Mouse (Mus musculus): Measurements from ENCODE around the gene Scamp1. TPM values are rescaled to one million over a fixed set of nuclear protein-coding genes. Genes with fewer than 3 reads are reported as not detected.

The Scamp1 gene
- polyA plus RNA-seq, 2 experiments, result 4.2 to 5.0 TPM

GRCm38 (mm10) chr13:94254286-94254685 lies 31.4 kb downstream of the Scamp1 start:
- DNase-seq (ENCODE audit: low read depth in 3 of 3, low spot score in 3 of 3), result no peak
- peaks cover 10 to 18% of the 10 kb centered on the region in 2 experiments for H3K4me1 ChIP-seq (replicated peaks; ENCODE audit: control insufficient read depth in 2 of 2, insufficient read depth in 2 of 2, low read length in 1 of 2)
- TF ChIP-seq EP300 (IDR thresholded peaks at IDR 0.05; ENCODE audit: low read depth), result no peak
- TF ChIP-seq CTCF (IDR thresholded peaks at IDR 0.05; ENCODE audit: low read depth), result no peak
- 71% methylated on average over 3 of the region's 3 CpGs for WGBS (ENCODE audit: insufficient replicate concordance)
- H3K36me3 ChIP-seq (replicated peaks; ENCODE audit: control insufficient read depth, insufficient read depth, low read depth), result no peaks in the 10 kb centered on the region
- H3K4me2 ChIP-seq (ENCODE audit: low read depth), result no peak overlapping the region
- H3K27ac ChIP-seq, result no peak overlapping the region
- no peaks in the 10 kb centered on the region for H3K27me3 ChIP-seq (ENCODE audit: control insufficient read depth, insufficient read depth, low read length)
- no peak overlapping the region for H3K4me3 ChIP-seq (ENCODE audit: insufficient read depth in 1 of 2, low read depth in 2 of 2, low read length in 2 of 2)
- ATAC-seq (ENCODE audit: insufficient read depth), result no peak
- H3K9ac ChIP-seq (replicated peaks), result no peak overlapping the region
- H3K9me3 ChIP-seq (ENCODE audit: control insufficient read depth, low read length), result no peaks in the 10 kb centered on the region

GRCm38 (mm10) chr13:94253052-94253451 lies 32.6 kb downstream of the Scamp1 start:
- Histone ChIP-seq H3K4me1 (replicated peaks; ENCODE audit: control insufficient read depth in 2 of 2, insufficient read depth in 2 of 2, low read length in 1 of 2) (peaks cover 9 to 10% of the 10 kb centered on the region in 2 experiments), H3K27ac (no peak overlapping the region)

GRCm38 (mm10) chr13:94250761-94251160 lies 34.9 kb downstream of the Scamp1 start:
- H3K9me3 ChIP-seq (ENCODE audit: control insufficient read depth, low read length), result no peaks in the 10 kb centered on the region
- no peaks in the 10 kb centered on the region for H3K36me3 ChIP-seq (replicated peaks; ENCODE audit: control insufficient read depth, insufficient read depth, low read depth)
- peaks cover 0 to 3% of the 10 kb centered on the region in 2 experiments; a peak in 1 of 4 replicates for H3K4me1 ChIP-seq (replicated peaks; ENCODE audit: control insufficient read depth in 2 of 2, insufficient read depth in 2 of 2, low read length in 1 of 2)
- WGBS (ENCODE audit: insufficient replicate concordance), result 85% methylated on average over 6 of the region's 8 CpGs
- ATAC-seq (ENCODE audit: insufficient read depth) (no peak), DNase-seq (ENCODE audit: low read depth in 3 of 3, low spot score in 3 of 3) (no peak)
- no peak overlapping the region for H3K4me2 ChIP-seq (ENCODE audit: low read depth)
- TF ChIP-seq CTCF (IDR thresholded peaks at IDR 0.05; ENCODE audit: low read depth), result peak; percentile 45
- TF ChIP-seq EP300 (IDR thresholded peaks at IDR 0.05; ENCODE audit: low read depth), result no peak
- no peaks in the 10 kb centered on the region for H3K27me3 ChIP-seq (ENCODE audit: control insufficient read depth, insufficient read depth, low read length)
- H3K4me3 ChIP-seq (ENCODE audit: insufficient read depth in 1 of 2, low read depth in 2 of 2, low read length in 2 of 2), result no peak overlapping the region
- H3K27ac ChIP-seq, result no peak overlapping the region
- no peak overlapping the region for H3K9ac ChIP-seq (replicated peaks)

More at GRCm38 (mm10) chr13:94253052-94253451, 32.6 kb downstream of the Scamp1 start:
- DNase-seq (ENCODE audit: low read depth in 3 of 3, low spot score in 3 of 3) (no peak), ATAC-seq (ENCODE audit: insufficient read depth) (no peak)
- H3K9me3 ChIP-seq (ENCODE audit: control insufficient read depth, low read length), result no peaks in the 10 kb centered on the region
- no peak overlapping the region for H3K4me3 ChIP-seq (ENCODE audit: insufficient read depth in 1 of 2, low read depth in 2 of 2, low read length in 2 of 2)
- no peak for TF ChIP-seq CTCF (IDR thresholded peaks at IDR 0.05; ENCODE audit: low read depth)
- no peak for TF ChIP-seq EP300 (IDR thresholded peaks at IDR 0.05; ENCODE audit: low read depth)
- no peak overlapping the region for H3K9ac ChIP-seq (replicated peaks)
- H3K27me3 ChIP-seq (ENCODE audit: control insufficient read depth, insufficient read depth, low read length), result no peaks in the 10 kb centered on the region
- no peak overlapping the region for H3K4me2 ChIP-seq (ENCODE audit: low read depth)
- WGBS (ENCODE audit: insufficient replicate concordance), result 78% methylated on average over 5 of the region's 5 CpGs
- H3K36me3 ChIP-seq (replicated peaks; ENCODE audit: control insufficient read depth, insufficient read depth, low read depth), result no peaks in the 10 kb centered on the region

- 77% methylated on average over 6 of the region's 6 CpGs for WGBS (ENCODE audit: insufficient replicate concordance)
- H3K9ac ChIP-seq (replicated peaks), result no peak overlapping the region
- H3K27ac ChIP-seq, result no peak overlapping the region
- H3K9me3 ChIP-seq (ENCODE audit: control insufficient read depth, low read length), result no peaks in the 10 kb centered on the region
- H3K36me3 ChIP-seq (replicated peaks; ENCODE audit: control insufficient read depth, insufficient read depth, low read depth), result no peaks in the 10 kb centered on the region
- H3K4me2 ChIP-seq (ENCODE audit: low read depth), result no peak overlapping the region
- TF ChIP-seq CTCF (IDR thresholded peaks at IDR 0.05; ENCODE audit: low read depth), result no peak
- TF ChIP-seq EP300 (IDR thresholded peaks at IDR 0.05; ENCODE audit: low read depth), result no peak
- H3K27me3 ChIP-seq (ENCODE audit: control insufficient read depth, insufficient read depth, low read length), result no peaks in the 10 kb centered on the region
- H3K4me1 ChIP-seq (replicated peaks; ENCODE audit: control insufficient read depth in 2 of 2, insufficient read depth in 2 of 2, low read length in 1 of 2), result peaks cover 0 to 3% of the 10 kb centered on the region in 2 experiments; a peak in 1 of 4 replicates
- DNase-seq (ENCODE audit: low read depth in 3 of 3, low spot score in 3 of 3), result no peak
- no peak for ATAC-seq (ENCODE audit: insufficient read depth)
- H3K4me3 ChIP-seq (ENCODE audit: insufficient read depth in 1 of 2, low read depth in 2 of 2, low read length in 2 of 2), result no peak overlapping the region
Observed at GRCm38 (mm10) chr13:94250188-94250587, 35.5 kb downstream of the Scamp1 start.

- Histone ChIP-seq H3K27ac (no peak overlapping the region), H3K9me3 (ENCODE audit: control insufficient read depth, low read length) (no peaks in the 10 kb centered on the region), H3K9ac (replicated peaks) (no peak overlapping the region), H3K4me1 (replicated peaks; ENCODE audit: control insufficient read depth in 2 of 2, insufficient read depth in 2 of 2, low read length in 1 of 2) (no peaks in the 10 kb centered on the region; a peak in 1 of 4 replicates), H3K4me2 (ENCODE audit: low read depth) (no peak overlapping the region), H3K4me3 (ENCODE audit: insufficient read depth in 1 of 2, low read depth in 2 of 2, low read length in 2 of 2) (no peak overlapping the region), H3K27me3 (ENCODE audit: control insufficient read depth, insufficient read depth, low read length) (no peaks in the 10 kb centered on the region), H3K36me3 (replicated peaks; ENCODE audit: control insufficient read depth, insufficient read depth, low read depth) (no peaks in the 10 kb centered on the region)
- DNase-seq (ENCODE audit: low read depth in 3 of 3, low spot score in 3 of 3) (no peak), ATAC-seq (ENCODE audit: insufficient read depth) (no peak)
- TF ChIP-seq EP300 (IDR thresholded peaks at IDR 0.05; ENCODE audit: low read depth), result no peak
- TF ChIP-seq CTCF (IDR thresholded peaks at IDR 0.05; ENCODE audit: low read depth), result no peak
- 68% methylated on average over 2 of the region's 2 CpGs for WGBS (ENCODE audit: insufficient replicate concordance)
Observed at GRCm38 (mm10) chr13:94242897-94243296, 42.8 kb downstream of the Scamp1 start.
